In the genomic region with DNA sequence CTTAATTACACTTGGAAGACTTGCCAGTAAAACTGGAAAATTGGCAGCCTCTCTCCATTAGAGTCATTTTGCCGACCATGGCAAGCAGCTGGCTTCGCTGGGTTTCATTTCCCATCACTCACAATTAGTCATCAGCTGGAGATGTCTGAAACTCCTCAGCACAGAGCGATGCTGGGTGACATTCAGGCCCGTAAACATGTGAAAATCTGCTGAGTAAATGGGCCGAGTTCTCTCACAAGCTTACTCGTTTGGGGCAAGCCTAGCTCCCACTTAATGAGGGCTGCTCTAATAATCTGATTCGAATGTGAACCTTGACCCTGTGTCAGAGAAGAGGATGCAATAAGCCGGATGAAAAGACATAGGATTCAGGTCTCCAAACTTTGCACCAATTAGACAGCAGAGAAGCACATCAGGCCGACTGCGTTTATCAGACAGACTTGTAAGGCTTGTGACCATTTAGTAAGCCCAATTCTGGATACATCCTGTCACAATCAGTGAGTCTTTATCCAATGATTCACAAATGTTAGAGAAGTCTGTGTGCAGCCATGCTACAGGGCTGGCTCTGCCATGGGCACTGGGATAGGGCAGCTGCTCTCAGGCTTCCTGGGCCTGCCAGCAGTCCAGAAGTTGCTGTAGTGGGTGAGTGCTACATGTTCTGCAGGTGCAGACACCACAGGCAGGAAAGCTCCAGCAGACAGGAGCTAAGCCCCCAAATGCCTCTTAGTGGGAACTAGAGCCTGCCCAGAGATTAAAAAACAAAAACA, we compare ENCODE assay signal across 10 mouse cellular contexts. TPM values are rescaled to one million over a fixed set of nuclear protein-coding genes. Genes with fewer than 3 reads are reported as not detected.
A peak's percentile ranks its signal among the peaks of the same experiment; 100 is the strongest.
DNase-seq lines count a peak whose midpoint lies in the region; ATAC-seq and TF ChIP-seq lines count a peak whose summit lies in the region.
"Had no signal": no experiment of that assay in that cellular context is flagged by ENCODE, and none has a peak within 500 bp of the region (broad histone marks: within the 10 kb centered on the region; RNA-seq: fewer than 3 reads in every experiment).

No protein-coding gene starts in this region.

- in situ Hi-C loops in Patski (cut with MboI; ENCODE audit: low pct_unique_long_range_greater_than_20kb): no loop called here

- TF ChIP-seq CTCF in Patski (IDR thresholded peaks at IDR 0.05): no peak

- 69% methylated on average over 10 of the region's 10 CpGs for WGBS in kidney, embryonic 14.5 days
- WGBS in forebrain, embryonic 15.5 days: 9% methylated on average over 10 of the region's 10 CpGs
- WGBS in midbrain, embryonic 13.5 days: 34% methylated on average over 10 of the region's 10 CpGs

- H3K4me1 ChIP-seq in kidney, embryonic 14.5 days (ENCODE audit: control insufficient read depth, insufficient read depth, low read length): 0 out of 2 replicates have a peak, but pooled peaks cover 8% of the 10 kb centered on the region
- H3K4me1 ChIP-seq in forebrain, embryonic 15.5 days: peaks cover 49% of the 10 kb centered on the region
- H3K4me1 ChIP-seq in midbrain, embryonic 13.5 days (replicated peaks): peaks cover 39% of the 10 kb centered on the region

- POLR2A ChIA-PET in Patski (lab: Charles Lee): no interaction called here

- no peaks in the 10 kb centered on the region for H3K9me3 ChIP-seq in kidney, embryonic 14.5 days (ENCODE audit: control insufficient read depth, low read length)
- no peaks in the 10 kb centered on the region for H3K9me3 ChIP-seq in forebrain, embryonic 15.5 days
- no peaks in the 10 kb centered on the region for H3K9me3 ChIP-seq in midbrain, embryonic 13.5 days
- H3K9me3 ChIP-seq: heart, embryonic 13.5 days had no signal

- no peaks in the 10 kb centered on the region for H3K27me3 ChIP-seq in kidney, embryonic 14.5 days (ENCODE audit: control insufficient read depth, insufficient read depth, low read length)
- H3K27me3 ChIP-seq in Patski: no peaks in the 10 kb centered on the region
- H3K27me3 ChIP-seq in forebrain, embryonic 15.5 days: no peaks in the 10 kb centered on the region
- no peaks in the 10 kb centered on the region for H3K27me3 ChIP-seq in midbrain, embryonic 13.5 days
- H3K27me3 ChIP-seq: heart, embryonic 13.5 days had no signal

- no peak overlapping the region for H3K27ac ChIP-seq in kidney, embryonic 14.5 days (ENCODE audit: low read depth, low read length)
- H3K27ac ChIP-seq in forebrain, embryonic 15.5 days (replicated peaks): peak overlapping the region; percentile 74
- peak overlapping the region; percentile 58 for H3K27ac ChIP-seq in midbrain, embryonic 13.5 days
- H3K27ac ChIP-seq: heart, embryonic 13.5 days had no signal

- no peak for ATAC-seq in kidney, embryonic 14.5 days (ENCODE audit: low FRiP score, low TSS enrichment)
- peak; percentile 73 for ATAC-seq in Patski
- ATAC-seq in forebrain, embryonic 15.5 days (replicated peaks): peak; percentile 77
- ATAC-seq in midbrain, embryonic 13.5 days: peak; percentile 56
- no peak for ATAC-seq in granulocyte monocyte progenitor cell, adult 5-6 weeks (replicated peaks; ENCODE audit: poor library complexity, severe bottlenecking)
- ATAC-seq in cerebellum, adult (ENCODE audit: insufficient number of reproducible peaks, low FRiP score, low TSS enrichment): no peak

- H3K4me3 ChIP-seq in kidney, embryonic 14.5 days (ENCODE audit: low read length): no peak overlapping the region
- H3K4me3 ChIP-seq in forebrain, embryonic 15.5 days: no peak overlapping the region
- H3K4me3 ChIP-seq in midbrain, embryonic 13.5 days (replicated peaks): no peak overlapping the region
- H3K4me3 ChIP-seq: heart, embryonic 13.5 days had no signal

- H3K9ac ChIP-seq in kidney, embryonic 14.5 days (ENCODE audit: low read depth, low read length): no peak overlapping the region
- no peak overlapping the region for H3K9ac ChIP-seq in forebrain, embryonic 15.5 days (replicated peaks)
- no peak overlapping the region for H3K9ac ChIP-seq in midbrain, embryonic 13.5 days (replicated peaks)
- H3K9ac ChIP-seq: heart, embryonic 13.5 days had no signal

- DNase-seq in kidney, postnatal 10 days: peak; percentile 25
- peak; percentile 62 for DNase-seq in Patski (ENCODE audit: low read depth, low spot score)
- no peak for DNase-seq in spleen, postnatal 10 days (ENCODE audit: low spot score in 2 of 2)
- DNase-seq: thymus, postnatal 4 days had no signal

- H3K4me2 ChIP-seq in kidney, embryonic 14.5 days (replicated peaks; ENCODE audit: low read depth, low read length): no peak overlapping the region
- H3K4me2 ChIP-seq in forebrain, embryonic 15.5 days (replicated peaks): no peak overlapping the region
- H3K4me2 ChIP-seq in midbrain, embryonic 13.5 days (replicated peaks): no peak overlapping the region
- H3K4me2 ChIP-seq: heart, embryonic 13.5 days had no signal

- CTCF ChIA-PET in Patski (lab: Charles Lee): interaction anchor here (1.3 to 3.2 kb wide), 5 partner anchors 10 to 660 kb away, joined by 3 to 25 read pairs (median 7); no protein-coding TSS in a partner anchor

- H3K36me3 ChIP-seq in kidney, embryonic 14.5 days (ENCODE audit: control insufficient read depth, insufficient read depth, low read length): 0 out of 2 replicates have a peak, but pooled peaks cover 2% of the 10 kb centered on the region
- H3K36me3 ChIP-seq in forebrain, embryonic 15.5 days: no peaks in the 10 kb centered on the region
- no peaks in the 10 kb centered on the region for H3K36me3 ChIP-seq in midbrain, embryonic 13.5 days
- H3K36me3 ChIP-seq: heart, embryonic 13.5 days had no signal

RNA-seq across cellular contexts. Expression of gene Ggact, which starts 29.6 kb away (rescaled TPM):
- polyA plus RNA-seq in kidney, embryonic 14.5 days (2014; fragmentation: Nextera tagmentation; extraction: Ambion mirVana): 14.2 and 16.4 TPM in 2 replicates
- polyA plus RNA-seq in Patski (2021): 48.5 TPM
- polyA plus RNA-seq in forebrain, embryonic 15.5 days (2015; fragmentation: Nextera tagmentation; extraction: Ambion mirVana): 4.6 and 4.8 TPM in 2 replicates
- polyA plus RNA-seq in midbrain, embryonic 13.5 days (2015; fragmentation: Nextera tagmentation; extraction: Ambion mirVana): 4.7 and 5.9 TPM in 2 replicates
- 2.2 and 3.7 TPM in 2 replicates for total RNA-seq in granulocyte monocyte progenitor cell, adult 5-6 weeks (2014; fragmentation: Nextera tagmentation)
- 0.31 and 2.3 TPM in 2 replicates for total RNA-seq in granulocyte monocyte progenitor cell, adult 5-6 weeks (2017)

Comparison
In these comparisons a context has a peak if more than half of its experiments do, and no peak if none do; other contexts are left out.
1. DNase-seq: peak in kidney, postnatal 10 days (single experiment) and Patski (single experiment); none in spleen, postnatal 10 days (0 of 2).
2. ATAC-seq: peak in Patski (single experiment), forebrain, embryonic 15.5 days (single experiment) and midbrain, embryonic 13.5 days (single experiment); none in kidney, embryonic 14.5 days (single experiment), granulocyte monocyte progenitor cell, adult 5-6 weeks (single experiment) and cerebellum, adult (single experiment).